Mouse (Mus musculus) liver, embryonic 14.5 days (tissue): ENCODE measurements at regions not wholly inside any gene's neighbourhood (a gene's known extent, or its start where the extent isn't known, plus 50 kb on each side); places are given as distances from the start of the nearest gene placed in this dataset.

ENCODE experiments used
- ATAC-seq: fragments of 200-750 bp; cut with Nextera tagmentation; 2 replicates; pipeline ENCODE4 v1.8.0; 2017; ENCODE audit warnings: moderate number of reproducible peaks, mild to moderate bottlenecking, moderate library complexity; ENCODE audit not compliant: insufficient read depth
- DNase-seq, 3 experiments: peaks; one replicate each; pipeline ENCODE4 v3.0.0-alpha.2; 2012 to 2013; ENCODE audit warnings: low read depth in 3 of 3, low spot score in 3 of 3
- H3K27ac ChIP-seq: fragments of 300-500 bp; sonication (generic); 2 replicates; pipeline ENCODE4 v1.5.1; 2014; ENCODE audit warnings: moderate library complexity, mild to moderate bottlenecking, control low read depth, inconsistent platforms
- H3K27me3 ChIP-seq: fragments of 300-500 bp; sonication (generic); 2 replicates; pipeline ENCODE4 v1.6.1; 2014; ENCODE audit warnings: mild to moderate bottlenecking, low read length, moderate library complexity; ENCODE audit not compliant: control insufficient read depth, insufficient read depth
- H3K36me3 ChIP-seq: fragments of 300-500 bp; sonication (generic); replicated peaks from 2 replicates; pipeline ENCODE4 v1.6.1; 2014; ENCODE audit warnings: low read depth; ENCODE audit not compliant: control insufficient read depth, insufficient read depth
- H3K4me1 ChIP-seq, 2 experiments: fragments of 200-500 bp in 1 of 2; fragments of 300-500 bp in 1 of 2; sonication (generic) in 1 of 2; replicated peaks; 2 replicates each; pipeline ENCODE4 v1.6.1; 2012 to 2014; ENCODE audit warnings: antibody characterized with exemption in 1 of 2, inconsistent platforms in 1 of 2, low read length in 1 of 2; ENCODE audit not compliant: control insufficient read depth in 2 of 2, insufficient read depth in 2 of 2
- H3K4me2 ChIP-seq: fragments of 300-500 bp; sonication (generic); 2 replicates; pipeline ENCODE4 v1.6.1; 2014; ENCODE audit warnings: low read depth, mild to moderate bottlenecking, control low read depth, moderate library complexity
- H3K4me3 ChIP-seq, 2 experiments: fragments of 200-500 bp in 1 of 2; fragments of 300-500 bp in 1 of 2; sonication (generic) in 1 of 2; 2 replicates each; pipeline ENCODE4 v1.5.1; 2012 to 2014; ENCODE audit warnings: low read depth in 2 of 2, low read length in 2 of 2, mild to moderate bottlenecking in 2 of 2, control low read depth in 1 of 2, inconsistent platforms in 1 of 2, moderate library complexity in 1 of 2; ENCODE audit not compliant: insufficient read depth in 1 of 2
- H3K9ac ChIP-seq: fragments of 300-500 bp; sonication (generic); replicated peaks from 2 replicates; pipeline ENCODE4 v1.6.1; 2014; ENCODE audit warnings: mild to moderate bottlenecking, control low read depth, moderate library complexity
- H3K9me3 ChIP-seq: fragments of 300-500 bp; sonication (generic); 2 replicates; pipeline ENCODE4 v1.6.1; 2016; ENCODE audit warnings: low read length, mixed read lengths; ENCODE audit not compliant: control insufficient read depth
- CTCF ChIP-seq: IDR thresholded peaks from 2 replicates; pipeline ENCODE4 v1.5.1; 2016; ENCODE audit warnings: antibody characterized with exemption, low read depth, control low read depth
- EP300 ChIP-seq: IDR thresholded peaks from 2 replicates; pipeline ENCODE4 v1.6.1; 2016; ENCODE audit warnings: antibody characterized with exemption, low read depth
- WGBS: fragments of 180-500 bp; shearing (Covaris S2); extraction: QIAGEN DNeasy Blood & Tissue Kit; methylation state at CpG from one replicate; pipeline ENCODE4 v1.1.7; 2014; ENCODE audit not compliant: insufficient replicate concordance; 5-methylcytosine and 5-hydroxymethylcytosine counted together

- Histone ChIP-seq H3K4me3 (no peak overlapping the region), H3K27me3 (no peaks in the 10 kb centered on the region), H3K4me1 (no peaks in the 10 kb centered on the region), H3K4me2 (no peak overlapping the region), H3K9me3 (no peaks in the 10 kb centered on the region), H3K27ac (no peak overlapping the region), H3K36me3 (no peaks in the 10 kb centered on the region), H3K9ac (no peak overlapping the region)
- ATAC-seq, result no peak
- WGBS, result 68% methylated on average over 4 of the region's 4 CpGs
- TF ChIP-seq CTCF, result no peak
- no peak for TF ChIP-seq EP300
- no peak for DNase-seq
These were observed 139.4 kb downstream of the Wscd1 start for GRCm38 (mm10) chr11:71889161-71889560.

GRCm38 (mm10) chr11:71887211-71887610 is 137.5 kb downstream of the Wscd1 start:
- TF ChIP-seq EP300 (no peak), CTCF (no peak)

DNA sequence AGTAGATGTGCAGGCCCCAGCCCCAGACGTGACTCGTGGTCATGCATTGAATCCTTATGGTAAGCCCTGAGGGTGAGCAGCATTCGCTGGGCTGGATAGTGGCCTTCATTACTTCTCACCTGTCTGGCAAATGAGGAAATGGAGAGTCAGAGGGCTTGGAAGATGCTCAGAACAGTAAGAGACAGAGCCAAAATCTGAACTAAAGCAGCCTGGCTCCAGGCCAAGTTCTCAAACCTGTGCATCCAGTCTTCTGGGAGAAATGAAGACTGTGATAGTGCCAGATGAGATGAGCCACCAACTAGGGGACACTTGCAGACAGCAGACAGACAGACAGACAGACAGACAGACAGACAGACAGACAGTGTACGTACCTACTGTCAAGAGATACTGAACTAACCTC is 137.1 kb downstream of the Wscd1 start:
- DNase-seq, result no peak
- TF ChIP-seq CTCF (no peak), EP300 (no peak)
- no peaks in the 10 kb centered on the region for H3K9me3 ChIP-seq
- no peak overlapping the region for H3K9ac ChIP-seq
- no peaks in the 10 kb centered on the region for H3K27me3 ChIP-seq
- no peak overlapping the region for H3K4me2 ChIP-seq
- no peak for ATAC-seq
- no peaks in the 10 kb centered on the region for H3K4me1 ChIP-seq
- WGBS, result 56% methylated on average over 4 of the region's 4 CpGs
- H3K27ac ChIP-seq, result no peak overlapping the region
- no peak overlapping the region for H3K4me3 ChIP-seq
- H3K36me3 ChIP-seq, result no peaks in the 10 kb centered on the region

More at GRCm38 (mm10) chr11:71887211-71887610, 137.5 kb downstream of the Wscd1 start:
- DNase-seq (no peak), ATAC-seq (no peak)
- Histone ChIP-seq H3K4me2 (no peak overlapping the region), H3K36me3 (no peaks in the 10 kb centered on the region), H3K9ac (no peak overlapping the region), H3K4me3 (no peak overlapping the region), H3K9me3 (no peaks in the 10 kb centered on the region), H3K27me3 (no peaks in the 10 kb centered on the region), H3K27ac (no peak overlapping the region), H3K4me1 (no peaks in the 10 kb centered on the region)
- WGBS, result 54% methylated on average over 4 of the region's 4 CpGs

DNA sequence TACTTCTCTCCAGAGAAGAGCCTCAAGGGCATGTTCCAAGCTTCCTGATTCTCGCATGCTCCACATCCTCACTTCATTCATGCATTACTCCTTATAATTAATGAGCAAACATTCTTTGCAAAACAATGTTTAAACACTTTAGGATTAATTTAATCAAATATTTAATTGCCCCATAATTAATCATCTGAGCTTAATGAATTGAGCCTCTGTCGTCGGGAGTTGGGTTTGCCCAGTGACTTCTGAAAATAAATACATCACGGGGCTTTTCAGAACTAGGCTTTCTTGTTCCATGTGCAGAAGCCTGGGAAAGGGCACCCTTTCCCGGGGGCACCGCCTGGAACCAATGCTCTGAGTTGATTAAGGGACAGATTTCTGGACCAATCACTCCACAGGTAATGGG is 135.1 kb downstream of the Wscd1 start:
- H3K27me3 ChIP-seq, result no peaks in the 10 kb centered on the region
- H3K4me3 ChIP-seq, result no peak overlapping the region
- no peaks in the 10 kb centered on the region for H3K36me3 ChIP-seq
- H3K4me2 ChIP-seq, result no peak overlapping the region
- TF ChIP-seq CTCF (no peak), EP300 (no peak)
- no peak for DNase-seq
- no peaks in the 10 kb centered on the region for H3K4me1 ChIP-seq
- H3K9me3 ChIP-seq, result no peaks in the 10 kb centered on the region
- no peak for ATAC-seq
- 64% methylated on average over 6 of the region's 6 CpGs for WGBS
- H3K9ac ChIP-seq, result no peak overlapping the region
- no peak overlapping the region for H3K27ac ChIP-seq

DNA sequence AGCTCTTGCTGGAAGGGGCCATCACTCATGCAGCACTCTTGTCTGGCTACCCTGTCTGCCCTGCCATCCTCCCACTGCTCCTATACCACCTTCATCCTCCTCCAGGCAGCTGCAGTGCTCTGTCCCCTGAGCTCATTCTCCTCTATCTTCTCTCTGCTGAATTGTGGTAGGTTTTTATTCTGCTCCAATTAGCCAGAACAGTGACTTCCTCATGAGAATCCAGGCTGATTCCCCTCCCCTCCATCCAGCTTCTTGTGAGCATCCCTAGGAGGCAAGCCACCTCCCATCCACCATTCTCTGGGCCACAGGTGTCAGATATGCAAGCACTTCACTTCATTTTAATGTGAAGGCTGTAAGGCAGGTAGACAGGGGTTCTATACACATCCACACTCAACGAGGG is 132.1 kb downstream of the Wscd1 start:
- Histone ChIP-seq H3K27ac (no peak overlapping the region), H3K9ac (no peak overlapping the region), H3K9me3 (no peaks in the 10 kb centered on the region), H3K4me2 (no peak overlapping the region), H3K4me3 (no peak overlapping the region), H3K27me3 (no peaks in the 10 kb centered on the region), H3K4me1 (no peaks in the 10 kb centered on the region), H3K36me3 (no peaks in the 10 kb centered on the region)
- TF ChIP-seq CTCF (no peak), EP300 (no peak)
- 26% methylated on average over 1 of the region's 1 CpGs for WGBS
- ATAC-seq (no peak), DNase-seq (no peak)

DNA sequence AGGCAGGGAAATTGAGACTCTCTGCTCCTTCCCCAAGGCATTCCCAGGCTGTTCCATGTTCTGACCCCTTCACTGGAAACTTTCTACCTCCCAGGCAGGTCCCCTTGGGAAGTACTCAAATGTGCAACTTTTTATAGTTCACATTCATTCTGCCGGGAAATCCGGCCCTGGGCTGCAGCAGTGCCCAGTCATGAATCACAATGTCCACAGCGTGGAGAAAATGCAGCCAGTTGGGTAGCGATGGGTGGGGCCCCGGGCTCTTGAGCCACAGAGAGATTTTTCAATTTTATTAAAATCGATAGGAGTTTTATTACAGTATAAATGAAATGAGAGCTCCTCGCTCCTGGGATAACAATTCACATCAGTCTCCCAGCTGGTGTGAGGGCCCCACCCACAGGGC is 121.6 kb downstream of the Wscd1 start:
- Histone ChIP-seq H3K9ac (no peak overlapping the region), H3K4me1 (no peaks in the 10 kb centered on the region), H3K27ac (no peak overlapping the region), H3K36me3 (no peaks in the 10 kb centered on the region), H3K4me2 (no peak overlapping the region), H3K27me3 (no peaks in the 10 kb centered on the region), H3K4me3 (no peak overlapping the region), H3K9me3 (no peaks in the 10 kb centered on the region)
- ATAC-seq (no peak), DNase-seq (no peak)
- WGBS, result 59% methylated on average over 7 of the region's 7 CpGs
- no peak for TF ChIP-seq CTCF
- TF ChIP-seq EP300, result no peak
